Mouse (Mus musculus): ENCODE measurements at regions not wholly inside any gene's neighbourhood (a gene's known extent, or its start where the extent isn't known, plus 50 kb on each side); places are given as distances from the start of the nearest gene placed in this dataset.
A peak's percentile ranks its signal among the peaks of the same experiment; 100 is the strongest.

- DNase-seq, result no peak
Observed at GRCm38 (mm10) chr3:132029112-132029511, 56.0 kb upstream of the Dkk2 start.

GRCm38 (mm10) chr3:132033078-132033713, 51.9 kb upstream of the Dkk2 start:
- peak; percentile 14 for DNase-seq

- no peak for DNase-seq
Observed at GRCm38 (mm10) chr3:132035176-132035575, 49.9 kb upstream of the Dkk2 start.
